Mouse (Mus musculus) erythroblast, embryonic 14.5 days (primary cell): ENCODE results near the gene Nmrk1.

Experiments used
- GATA1 ChIP-seq: IDR thresholded peaks from 2 replicates; pipeline ENCODE4 v1.6.1; 2012; ENCODE audit warnings: low read length, inconsistent platforms, mixed read lengths
- TAL1 ChIP-seq: IDR thresholded peaks from 3 replicates; pipeline ENCODE4 v1.6.1; 2012; ENCODE audit warnings: low read length, inconsistent platforms, mixed read lengths

GRCm38 (mm10) chr19:18654330-18654729, 22.6 kb downstream of the Nmrk1 start:
- TF ChIP-seq GATA1: no peak
- TF ChIP-seq TAL1: no peak
